Mouse (Mus musculus) frontal cortex, adult 2 months (tissue): ENCODE measurements at regions not wholly inside any gene's neighbourhood (a gene's known extent, or its start where the extent isn't known, plus 50 kb on each side); places are given as distances from the start of the nearest gene placed in this dataset.
"Not testable (repeated sequence)": the region's sequence is repeated elsewhere in the genome, so short reads cannot be mapped to it uniquely, and the experiment has no call there.

ENCODE experiments used
- DNase-seq, 2 experiments: peaks; one replicate each; pipeline ENCODE4 v3.0.0; 2022; ENCODE audit warnings: low spot score in 1 of 2; ENCODE audit errors: extremely low spot score in 1 of 2

DNA sequence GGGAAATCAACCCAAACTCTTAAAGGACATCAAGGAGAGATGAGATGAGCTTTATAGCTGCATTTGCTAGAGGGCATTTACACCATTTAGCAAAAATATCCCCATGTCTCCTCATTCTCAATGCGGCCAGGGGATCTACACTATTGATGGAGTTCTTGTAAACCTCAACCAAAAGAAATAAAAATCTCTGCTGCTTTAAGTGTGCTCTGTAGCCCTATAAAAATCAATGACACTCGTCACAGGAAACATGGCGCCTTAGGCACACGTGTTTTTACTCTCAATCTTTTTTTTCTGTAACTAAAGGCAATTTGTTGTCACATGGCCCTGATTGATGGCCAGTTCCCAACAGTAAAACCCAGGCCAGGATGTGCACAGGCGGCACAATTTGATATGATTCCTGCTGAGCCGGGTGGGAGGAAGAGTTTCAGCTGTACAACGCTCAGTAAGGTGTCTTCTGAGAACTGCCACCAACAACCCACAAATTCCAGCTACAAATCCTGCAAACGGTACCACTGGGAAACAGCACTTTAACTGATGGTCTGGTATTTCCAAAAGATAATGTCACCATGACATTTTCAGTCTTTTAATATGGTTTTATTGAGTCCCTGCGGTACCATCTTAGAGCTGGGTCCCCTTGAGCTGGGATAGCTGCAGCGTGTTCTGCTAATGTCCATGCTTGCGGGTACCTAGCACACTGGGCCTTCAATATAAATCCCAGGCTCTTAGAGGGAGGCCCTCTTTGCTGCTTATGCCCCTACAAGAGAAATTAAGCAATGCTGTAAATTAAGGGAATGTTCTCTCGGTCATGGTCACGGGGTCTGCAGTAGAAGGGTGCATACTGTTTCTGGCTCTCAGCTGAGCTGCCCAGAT is 78.8 kb downstream of the Tpbg start:
- DNase-seq: no peak

DNA sequence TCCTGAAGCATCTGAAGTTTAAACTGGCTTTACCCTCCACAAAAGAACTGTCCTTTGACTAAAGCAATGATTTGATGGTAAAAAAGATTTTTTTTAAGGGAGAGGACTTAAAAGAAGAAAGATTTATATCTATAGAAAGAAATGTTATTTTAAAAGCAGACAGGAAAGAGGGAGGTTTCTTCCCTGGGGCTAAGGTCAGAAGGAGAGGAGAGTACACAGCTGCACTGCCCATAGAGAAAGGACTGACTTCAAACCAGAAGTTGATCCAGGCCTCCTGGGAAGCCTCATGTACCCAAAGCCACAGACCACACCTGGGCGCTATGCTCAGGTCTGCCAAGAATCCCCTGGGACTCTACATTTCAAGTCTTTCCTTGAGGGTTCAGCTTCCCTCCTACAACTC is 83.1 kb downstream of the Tpbg start:
- DNase-seq: no peak

DNA sequence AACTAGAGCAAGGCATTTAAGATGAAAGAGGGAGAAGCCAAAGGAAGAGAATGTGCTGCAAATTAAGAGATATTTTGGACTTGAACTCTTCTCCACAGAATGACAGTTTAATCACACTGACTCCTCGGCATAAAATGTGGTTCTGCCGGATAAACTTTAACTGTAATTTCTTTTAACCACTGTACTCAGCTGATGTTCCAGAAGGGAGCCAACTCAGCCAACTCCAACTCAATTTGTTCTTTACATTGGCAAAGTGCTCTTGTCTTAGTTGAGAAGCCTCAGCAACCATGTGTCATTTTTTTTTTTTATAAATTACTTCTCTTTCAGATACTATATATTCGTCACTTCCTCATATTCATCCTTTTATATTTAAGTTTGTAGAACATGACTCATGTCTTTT is 90.0 kb downstream of the Tpbg start:
- DNase-seq: peak; percentile 3 to 30

DNA sequence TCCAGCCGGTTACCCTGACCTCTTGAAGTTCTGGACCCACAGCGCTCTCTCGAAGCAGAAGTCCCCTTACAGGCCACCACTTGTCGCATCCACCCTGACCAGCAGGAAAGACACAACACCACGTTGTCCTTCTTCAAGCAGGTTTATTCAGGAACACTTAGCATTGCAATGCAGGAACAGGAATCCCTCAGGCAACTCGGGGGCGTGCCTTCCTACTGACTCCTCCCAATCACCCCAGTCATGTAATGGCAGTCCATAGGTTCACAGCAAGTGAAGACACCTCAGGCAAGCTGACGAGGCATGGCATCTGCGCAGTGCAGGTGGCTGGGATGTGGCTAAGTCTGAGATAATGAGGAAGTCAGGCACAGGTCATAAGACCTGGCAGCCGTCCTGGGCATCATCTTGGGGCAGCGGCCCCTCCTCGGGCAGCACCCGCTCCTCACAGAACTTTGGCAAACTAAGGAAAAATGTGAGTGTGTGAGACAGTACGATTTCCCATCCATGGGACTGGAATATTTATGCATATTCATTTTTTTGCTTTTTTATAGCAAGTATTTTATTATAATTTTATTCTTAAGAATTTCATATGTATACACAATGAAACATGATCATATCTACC is 101.0 kb downstream of the Tpbg start:
- DNase-seq: not testable (repeated sequence)

DNA sequence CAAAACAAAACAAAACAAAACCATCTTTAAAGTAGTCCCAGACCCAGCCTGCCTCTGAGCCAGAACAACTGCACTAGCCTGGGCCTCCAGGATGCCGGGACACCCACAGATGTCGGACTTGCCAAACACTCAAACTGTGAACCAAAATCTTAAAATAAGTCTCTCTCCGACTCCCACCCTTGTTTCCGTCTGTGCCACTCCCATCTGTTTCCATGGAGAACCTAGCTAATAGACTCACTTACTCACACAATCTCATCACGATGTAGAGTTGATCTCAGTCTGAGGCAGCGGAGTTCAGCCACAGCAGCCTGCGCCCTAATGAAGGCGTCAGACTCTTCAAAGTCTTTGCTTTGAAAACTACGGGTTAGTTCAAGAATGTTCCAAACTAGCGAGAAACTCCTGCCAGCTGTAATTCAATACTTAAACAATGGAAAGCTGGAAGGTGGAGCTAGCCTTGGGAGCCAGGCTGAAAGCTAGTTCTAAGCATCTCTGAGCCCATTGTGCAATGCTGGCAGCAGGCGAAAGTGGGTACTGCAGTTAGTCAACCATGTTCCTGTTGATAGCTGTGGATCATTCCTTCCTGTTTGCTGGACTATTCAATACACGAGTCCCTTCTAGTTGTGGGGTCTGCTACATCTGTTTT is 106.4 kb downstream of the Tpbg start:
- peak; percentile 68 to 72 for DNase-seq

DNA sequence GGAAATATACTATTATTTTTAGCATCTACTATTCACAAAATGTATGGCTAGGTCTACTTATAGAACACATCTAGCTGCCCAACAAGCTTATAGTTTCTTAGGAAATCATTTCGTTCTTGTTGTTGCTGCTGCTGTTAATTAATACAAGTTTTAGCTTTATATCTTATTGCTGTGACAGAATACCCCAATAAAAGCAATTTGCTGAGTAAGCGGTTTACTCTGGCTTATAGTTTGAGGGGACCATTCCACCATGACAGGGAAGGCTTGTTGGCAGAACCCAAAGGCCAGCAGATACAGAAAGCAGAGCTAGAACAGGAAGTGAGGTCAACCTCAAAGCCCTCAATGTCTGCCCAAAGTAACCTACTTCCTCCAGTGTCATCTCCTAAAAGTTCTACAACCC is 109.6 kb downstream of the Tpbg start:
- DNase-seq: no peak

DNA sequence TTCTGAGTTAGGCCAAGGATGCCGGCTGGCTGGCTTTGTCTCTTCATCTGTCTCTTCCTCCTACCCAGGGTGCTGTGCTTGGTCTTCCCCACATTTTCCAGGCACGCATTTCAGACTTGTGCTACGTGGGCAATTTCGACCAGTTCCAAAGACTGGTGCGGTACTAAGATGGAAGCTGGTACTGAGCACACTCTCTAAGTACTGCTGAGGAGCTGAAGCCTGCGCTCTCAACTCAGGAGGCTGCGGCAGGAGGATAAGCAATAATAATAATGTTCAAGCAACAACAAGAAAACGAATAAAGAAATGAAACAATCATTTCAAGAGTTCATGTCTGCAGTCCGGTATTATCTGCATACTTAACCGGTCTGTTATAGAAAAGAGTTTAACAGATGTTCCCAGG is 127.9 kb downstream of the Tpbg start:
- no peak for DNase-seq

DNA sequence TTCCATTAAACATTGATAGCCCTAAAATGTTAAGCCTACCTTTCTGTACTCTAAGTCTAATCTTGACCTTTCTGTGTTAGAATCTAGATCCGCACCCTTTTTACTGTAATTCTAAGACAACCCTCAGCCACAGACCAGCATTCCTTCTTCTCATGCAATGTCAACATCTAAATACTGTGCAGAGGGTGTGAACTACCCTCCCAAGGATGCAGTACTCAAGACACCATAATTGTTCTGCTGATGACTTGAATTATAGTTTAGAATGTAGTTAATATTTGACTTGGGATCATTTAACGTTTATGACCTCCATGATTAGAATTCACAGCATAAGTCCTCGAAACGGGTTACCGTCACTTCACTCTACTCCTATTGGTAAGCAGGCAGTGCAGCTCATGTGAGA is 139.2 kb downstream of the Tpbg start:
- no peak for DNase-seq

DNA sequence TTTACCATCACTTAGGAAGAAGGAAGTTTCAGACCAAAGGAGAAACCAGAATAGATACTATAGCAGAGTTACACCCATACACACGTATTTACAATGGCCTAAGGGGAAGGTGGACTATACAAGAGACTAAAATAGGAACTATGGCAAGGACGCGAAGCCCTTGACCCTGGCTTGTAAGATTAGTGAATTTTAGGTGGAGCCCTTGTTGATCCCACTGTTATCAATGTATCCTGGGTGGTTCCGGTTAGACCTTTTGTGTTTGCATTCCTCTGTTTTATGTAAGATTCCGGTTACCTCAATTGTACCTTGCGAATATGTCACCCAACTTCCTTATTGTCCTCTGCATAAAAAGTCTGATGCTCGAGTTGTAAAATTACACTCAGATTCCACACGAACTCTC is 141.3 kb downstream of the Tpbg start:
- not testable (repeated sequence) for DNase-seq

DNA sequence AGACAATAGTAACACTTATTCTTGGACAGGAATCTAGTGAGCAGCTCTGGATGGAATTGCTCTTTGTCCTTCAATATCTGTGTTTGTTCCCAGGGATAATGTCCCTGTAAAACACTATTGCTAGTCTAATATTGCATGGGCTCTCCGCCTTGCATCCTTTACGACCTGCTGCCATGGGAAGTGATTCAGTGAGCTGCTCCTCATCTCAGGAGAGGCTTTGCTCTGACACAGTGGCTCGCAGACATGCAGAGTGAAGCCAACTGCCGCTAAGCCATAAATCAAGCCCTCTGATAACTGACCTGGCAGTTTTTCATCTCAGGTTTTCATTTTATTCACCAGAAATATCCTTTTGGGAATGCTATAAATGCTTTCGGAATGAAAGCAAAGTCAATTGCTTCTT is 143.5 kb downstream of the Tpbg start:
- no peak for DNase-seq

DNA sequence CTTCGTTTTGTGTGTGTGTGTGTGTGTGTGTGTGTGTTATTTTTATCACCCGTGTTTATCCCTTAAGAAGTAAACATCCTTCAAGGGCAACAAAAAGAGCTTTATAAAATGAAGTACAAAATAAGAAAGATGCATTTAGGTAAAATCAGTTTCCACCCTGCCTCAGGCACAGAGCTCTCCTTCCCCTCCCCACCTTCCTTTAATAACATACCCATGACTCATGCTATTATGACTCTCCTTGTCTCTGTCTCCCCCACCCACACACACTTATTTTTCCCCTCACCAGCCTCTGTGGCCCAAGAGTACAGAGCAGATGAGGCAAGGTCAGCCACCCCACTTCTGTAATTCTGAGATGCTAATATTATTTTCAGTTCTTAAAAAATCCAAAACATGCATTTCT is 144.0 kb downstream of the Tpbg start:
- DNase-seq: peak in 1 of 2 experiments; percentile 10

DNA sequence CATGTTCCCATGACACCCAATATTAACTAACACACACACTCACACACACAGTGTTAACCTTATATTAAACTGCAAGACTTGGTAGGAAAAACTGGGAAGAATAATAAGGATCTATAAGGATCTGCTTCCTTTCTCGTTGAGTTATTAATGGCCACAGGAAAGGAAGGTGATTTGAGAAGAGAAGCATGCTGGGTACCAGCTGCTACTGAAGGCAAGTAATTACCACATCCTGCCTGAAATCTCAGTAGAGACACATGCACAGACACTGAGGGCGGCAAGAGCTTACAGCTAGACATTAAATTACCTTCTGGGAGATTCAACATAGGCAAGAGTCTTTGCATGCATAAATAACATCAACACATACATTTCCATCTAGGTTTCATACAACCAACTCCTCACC is 160.8 kb downstream of the Tpbg start:
- no peak for DNase-seq

DNA sequence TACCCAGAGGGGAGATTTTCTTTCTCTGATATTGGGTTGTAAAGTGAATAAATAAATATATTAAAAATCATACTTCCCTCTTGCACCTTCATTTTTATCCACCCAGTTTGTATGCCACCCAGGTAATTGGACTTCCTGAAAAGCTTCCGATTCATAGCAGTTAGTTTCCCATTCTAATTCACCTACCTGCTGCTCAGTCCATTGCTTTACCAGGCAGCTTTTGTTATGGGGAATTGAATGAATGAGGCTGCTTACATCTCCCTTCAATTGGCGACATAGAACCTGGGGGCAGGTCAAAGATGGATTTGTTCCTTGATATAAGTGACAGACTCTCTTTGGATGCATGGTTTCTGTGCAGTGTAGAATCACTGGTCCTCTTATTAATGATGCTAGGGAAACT is 169.5 kb downstream of the Tpbg start:
- DNase-seq: no peak

DNA sequence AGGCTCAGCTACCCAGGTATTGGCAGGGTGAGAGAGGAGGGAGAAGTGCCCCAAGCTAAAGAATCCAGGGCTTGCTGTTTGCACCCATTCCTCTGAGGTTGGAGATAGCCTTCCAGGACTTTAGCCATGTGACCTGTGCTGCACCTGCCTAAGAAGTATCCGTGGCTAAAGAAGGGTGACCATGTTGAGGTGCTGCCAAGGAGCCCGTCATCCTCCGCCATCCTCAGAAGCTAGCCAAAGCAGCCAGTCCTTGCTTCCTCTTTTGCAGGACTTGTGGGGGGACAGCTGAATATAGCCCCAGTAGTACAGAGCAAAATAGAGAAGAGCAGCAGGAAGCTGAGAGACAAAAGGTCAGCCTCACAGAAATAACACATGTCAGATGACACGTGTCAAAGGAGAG is 173.7 kb downstream of the Tpbg start:
- no peak for DNase-seq

DNA sequence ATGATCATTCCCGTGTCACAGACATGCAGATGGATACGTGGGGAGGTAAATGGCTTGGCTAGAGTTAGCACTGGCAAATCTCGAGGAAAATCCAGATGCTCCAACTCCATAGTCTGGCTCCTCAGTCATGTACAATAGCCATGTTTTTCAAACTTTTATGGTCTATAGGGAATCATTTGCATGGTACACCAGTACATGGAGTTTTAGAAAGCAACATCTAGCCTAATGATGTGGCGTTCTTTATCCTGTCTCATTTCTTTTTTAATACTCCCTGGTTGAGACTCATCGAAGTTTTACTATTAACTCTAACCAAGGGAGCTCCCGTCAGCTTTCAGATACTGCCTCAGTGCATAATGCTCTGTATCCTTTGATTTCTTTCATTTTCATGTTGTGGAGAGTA is 178.0 kb downstream of the Tpbg start:
- no peak for DNase-seq

DNA sequence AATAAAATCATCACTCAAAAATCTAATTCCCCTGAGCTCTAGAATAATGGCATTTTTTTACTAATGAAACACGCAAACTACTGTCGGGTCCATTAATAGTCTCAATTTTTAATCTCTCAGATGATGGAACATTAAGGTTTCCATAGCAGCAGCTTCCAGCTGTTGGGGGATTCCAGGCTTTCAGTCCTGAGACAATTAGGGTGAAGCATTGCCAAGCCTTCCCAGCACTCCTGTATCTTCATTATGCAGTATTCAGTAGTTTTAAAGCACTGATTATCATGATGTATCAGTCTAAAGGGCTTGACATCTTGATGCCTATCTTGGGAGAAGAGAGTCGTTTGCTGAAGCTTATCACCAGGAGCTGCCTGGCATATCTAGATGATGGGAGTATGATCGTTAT is 178.6 kb downstream of the Tpbg start:
- DNase-seq: no peak

DNA sequence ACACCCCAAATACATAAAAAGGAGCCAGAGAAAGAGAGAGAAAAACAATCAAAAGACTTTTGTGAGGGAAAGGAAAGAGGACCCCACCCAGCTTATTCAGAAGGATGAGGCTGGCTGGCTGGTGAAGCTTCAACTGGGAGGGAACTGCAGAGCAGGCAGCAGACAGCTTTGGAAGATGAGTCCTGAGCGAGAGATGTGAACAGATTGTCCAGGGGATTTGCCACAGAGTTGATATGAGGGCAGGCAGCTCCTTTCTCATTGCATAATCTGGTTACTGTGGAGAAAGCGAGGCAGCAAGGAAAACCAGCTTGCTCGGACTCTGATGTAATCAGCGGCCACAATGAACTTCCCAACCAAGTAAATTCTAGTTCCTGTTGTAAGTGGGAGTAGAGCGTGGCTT is 188.6 kb downstream of the Tpbg start:
- DNase-seq: peak in 1 of 2 experiments; percentile 13

DNA sequence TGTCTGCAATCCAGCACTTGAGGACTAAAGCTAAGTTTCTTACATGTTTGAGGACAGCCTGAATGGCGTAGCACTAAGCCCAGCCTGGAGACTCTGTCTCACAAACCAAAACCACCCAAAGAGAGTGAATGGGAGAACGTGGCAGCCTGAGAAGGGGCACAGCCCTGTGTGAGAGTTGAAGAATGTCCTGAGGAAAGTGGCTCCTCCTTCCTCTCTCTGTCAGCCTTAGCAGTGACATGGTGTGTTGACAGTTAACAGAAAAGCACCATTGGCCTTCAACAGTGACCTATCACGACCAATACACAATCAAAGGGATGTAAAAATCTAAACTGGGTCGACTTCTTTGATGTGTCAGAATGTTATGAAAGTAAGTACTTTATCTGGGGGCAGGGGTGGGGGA is 201.9 kb downstream of the Tpbg start:
- DNase-seq: no peak

DNA sequence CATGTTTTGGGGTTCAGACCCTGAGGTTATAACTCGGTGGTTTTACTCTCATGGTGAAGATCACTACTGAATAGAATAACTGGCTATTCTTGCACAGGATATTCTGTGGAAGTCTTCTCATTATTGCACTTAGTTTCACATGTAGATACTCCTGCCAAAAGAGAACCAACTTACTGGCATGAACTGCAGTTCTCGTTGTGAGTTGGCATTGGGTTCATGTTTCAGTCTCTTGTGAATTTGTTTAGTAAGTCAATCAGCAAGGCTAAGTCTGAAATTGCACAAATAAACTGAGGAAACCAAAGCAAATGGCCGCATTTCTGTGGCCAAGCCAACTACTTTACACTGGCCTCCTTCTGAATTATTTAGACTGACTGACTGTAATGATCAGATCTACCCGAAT is 215.9 kb downstream of the Tpbg start:
- no peak for DNase-seq

DNA sequence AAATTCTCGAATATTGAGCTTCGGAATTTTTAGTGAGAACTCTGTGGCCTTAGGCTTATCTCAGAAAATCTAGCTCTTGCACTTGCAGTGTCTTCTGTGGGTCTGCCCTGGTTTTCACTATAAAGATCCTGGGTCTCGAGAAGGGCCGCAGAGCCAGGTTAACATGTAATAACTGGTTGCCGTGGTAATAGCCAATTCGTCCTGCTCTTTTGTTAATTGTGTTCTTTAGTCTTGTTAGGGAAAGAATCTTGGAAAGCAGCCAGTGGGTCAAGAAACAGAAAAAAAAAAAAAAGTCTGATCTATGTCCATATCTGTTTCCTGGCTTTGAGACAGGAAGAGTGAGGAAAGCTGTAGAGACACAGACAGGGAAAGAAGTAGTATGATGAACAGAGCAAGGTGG is 217.9 kb downstream of the Tpbg start:
- DNase-seq: no peak

DNA sequence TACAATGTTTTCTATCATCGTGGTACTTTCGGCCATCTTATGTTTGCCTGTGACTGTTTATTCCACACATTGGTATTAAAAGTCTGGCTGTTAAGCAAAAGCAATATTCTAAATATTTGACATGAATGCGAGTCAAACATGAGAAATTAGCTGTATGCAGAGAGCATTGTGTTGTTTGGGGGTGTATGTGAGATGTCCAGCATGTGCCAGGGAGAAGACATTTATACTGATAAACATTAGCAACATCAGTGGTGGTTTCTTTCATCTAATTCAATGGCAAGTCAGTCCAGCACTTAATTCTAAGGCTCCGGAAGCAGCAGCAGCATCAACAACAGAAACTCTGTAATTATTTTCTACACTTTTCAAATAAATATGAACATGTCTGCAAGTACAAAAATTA is 219.1 kb downstream of the Tpbg start:
- DNase-seq: no peak

DNA sequence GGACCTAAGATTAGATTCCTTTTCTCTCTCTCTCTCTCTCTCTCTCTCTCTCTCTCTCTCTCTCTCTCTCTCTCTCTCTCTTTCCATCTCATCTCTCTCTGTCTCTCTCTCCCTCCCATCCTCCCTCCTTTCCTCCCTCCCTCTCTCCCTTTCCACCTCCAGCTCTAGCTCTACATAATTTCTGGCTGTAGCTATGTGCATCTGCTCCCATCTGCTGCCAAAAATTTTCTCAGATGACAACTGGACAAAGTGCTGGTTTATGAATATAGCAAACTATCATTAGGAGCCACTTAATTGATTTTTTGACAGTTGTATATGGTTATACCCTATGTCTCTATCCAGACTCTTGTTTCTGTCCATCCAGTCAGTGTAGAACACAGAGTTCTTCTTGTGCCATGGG is 237.1 kb downstream of the Tpbg start:
- peak in 1 of 2 experiments; percentile 16 for DNase-seq
